Mouse (Mus musculus): Measurements from ENCODE around the gene Park7. TPM values are rescaled to one million over a fixed set of nuclear protein-coding genes. Genes with fewer than 3 reads are reported as not detected.

Park7 gene
- total and polyA plus RNA-seq, 3 experiments = 148 to 265 (median 234) TPM

- intact Hi-C loops (cut with DNase I) = no loop called here
- WGBS = 61% methylated on average over 10 of the region's 10 CpGs
Measured at GRCm38 (mm10) chr4:150950972-150951371, 36.7 kb upstream of the Park7 start.

DNA sequence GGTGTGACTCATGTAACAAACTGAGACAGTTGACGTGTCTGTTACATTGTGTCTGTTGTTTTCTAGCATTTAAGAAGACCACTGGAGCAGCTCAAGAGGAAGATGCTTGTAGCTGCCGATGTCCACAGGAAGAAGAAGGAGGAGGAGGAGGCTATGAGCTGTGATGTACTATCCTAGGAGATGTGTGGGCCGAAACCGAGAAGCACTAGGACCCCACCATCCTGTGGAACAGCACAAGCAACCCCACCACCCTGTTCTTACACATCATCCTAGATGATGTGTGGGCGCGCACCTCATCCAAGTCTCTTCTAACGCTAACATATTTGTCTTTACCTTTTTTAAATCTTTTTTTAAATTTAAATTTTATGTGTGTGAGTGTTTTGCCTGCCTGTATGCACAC is 30.5 kb upstream of the Park7 start:
- TF ChIP-seq EP300 (IDR thresholded peaks at IDR 0.05; ENCODE audit: insufficient read depth, low read depth, low read length) = no peak
- TF ChIP-seq CTCF (IDR thresholded peaks at IDR 0.05) = no peak
- no peak for DNase-seq
- H3K27ac ChIP-seq = no peak overlapping the region
- no peak overlapping the region for H3K4me3 ChIP-seq
- 0 out of 2 replicates have a peak, but pooled peaks cover 2% of the 10 kb centered on the region for H3K27me3 ChIP-seq (ENCODE audit: control insufficient read depth, insufficient read depth, low read length)
- no peaks in the 10 kb centered on the region for H3K4me1 ChIP-seq (ENCODE audit: control insufficient read depth, insufficient read depth, low read length)
- H3K9ac ChIP-seq (ENCODE audit: low read depth, low read length) = no peak overlapping the region
- H3K79me2 ChIP-seq (replicated peaks; ENCODE audit: control insufficient read depth, insufficient read depth, low read length) = no peaks in the 10 kb centered on the region
- no peaks in the 10 kb centered on the region for H3K36me3 ChIP-seq (ENCODE audit: control insufficient read depth, insufficient read depth, low read length)
- 84% methylated on average over 7 of the region's 7 CpGs for WGBS
- intact Hi-C loops (cut with DNase I) = no loop called here

More at GRCm38 (mm10) chr4:150950972-150951371, 36.7 kb upstream of the Park7 start:
- H3K4me3 ChIP-seq = no peak overlapping the region
- no peak for TF ChIP-seq EP300 (IDR thresholded peaks at IDR 0.05; ENCODE audit: insufficient read depth, low read depth, low read length)
- TF ChIP-seq CTCF (IDR thresholded peaks at IDR 0.05) = no peak
- TF ChIP-seq POLR2A (IDR thresholded peaks at IDR 0.05; ENCODE audit: insufficient read depth, low read depth, low read length) = no peak
- no peaks in the 10 kb centered on the region for H3K27me3 ChIP-seq (ENCODE audit: control insufficient read depth, insufficient read depth, low read length)
- no peaks in the 10 kb centered on the region for H3K36me3 ChIP-seq (ENCODE audit: control insufficient read depth, insufficient read depth, low read length)
- no peak for DNase-seq
- no peak overlapping the region for H3K9ac ChIP-seq (ENCODE audit: low read depth, low read length)
- no peaks in the 10 kb centered on the region for H3K79me2 ChIP-seq (replicated peaks; ENCODE audit: control insufficient read depth, insufficient read depth, low read length)
- H3K4me1 ChIP-seq (ENCODE audit: control insufficient read depth, insufficient read depth, low read length) = no peaks in the 10 kb centered on the region
- H3K27ac ChIP-seq = no peak overlapping the region

- no peak for DNase-seq
- H3K27me3 ChIP-seq (ENCODE audit: control insufficient read depth, insufficient read depth, low read length) = 0 out of 2 replicates have a peak, but pooled peaks cover 2% of the 10 kb centered on the region
- no peak overlapping the region for H3K9ac ChIP-seq (ENCODE audit: low read depth, low read length)
- 64% methylated on average over 13 of the region's 13 CpGs for WGBS
- intact Hi-C loops (cut with DNase I) = no loop called here
- H3K4me1 ChIP-seq (ENCODE audit: control insufficient read depth, insufficient read depth, low read length) = no peaks in the 10 kb centered on the region
- TF ChIP-seq EP300 (IDR thresholded peaks at IDR 0.05; ENCODE audit: insufficient read depth, low read depth, low read length) (no peak), POLR2A (IDR thresholded peaks at IDR 0.05; ENCODE audit: insufficient read depth, low read depth, low read length) (no peak), CTCF (IDR thresholded peaks at IDR 0.05) (no peak)
- H3K27ac ChIP-seq = no peak overlapping the region
- H3K36me3 ChIP-seq (ENCODE audit: control insufficient read depth, insufficient read depth, low read length) = no peaks in the 10 kb centered on the region
- H3K79me2 ChIP-seq (replicated peaks; ENCODE audit: control insufficient read depth, insufficient read depth, low read length) = no peaks in the 10 kb centered on the region
- no peak overlapping the region for H3K4me3 ChIP-seq
Measured at GRCm38 (mm10) chr4:150939991-150940651, 25.9 kb upstream of the Park7 start.

DNA sequence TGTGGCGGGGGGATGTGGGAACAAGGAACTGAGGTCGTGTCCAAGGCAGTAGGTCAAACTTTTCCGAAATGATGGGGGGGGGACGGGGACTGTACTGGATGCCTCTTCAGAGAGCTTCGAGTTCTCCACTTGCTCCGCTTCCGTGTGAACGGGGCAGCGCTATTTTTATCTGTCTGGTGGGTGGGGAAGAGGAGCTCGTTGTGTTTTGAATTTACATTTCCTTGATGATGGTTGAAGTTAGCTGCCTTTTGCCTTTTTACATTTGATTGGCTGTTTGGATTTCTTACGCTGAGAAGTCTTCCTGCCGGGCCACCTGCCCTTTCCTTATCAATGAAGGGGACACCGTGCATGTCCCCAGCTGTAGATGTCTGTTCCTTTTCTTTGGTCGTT is 23.8 kb upstream of the Park7 start:
- Histone ChIP-seq H3K27ac (no peak overlapping the region), H3K4me1 (ENCODE audit: control insufficient read depth, insufficient read depth, low read length) (no peaks in the 10 kb centered on the region), H3K79me2 (replicated peaks; ENCODE audit: control insufficient read depth, insufficient read depth, low read length) (no peaks in the 10 kb centered on the region), H3K27me3 (ENCODE audit: control insufficient read depth, insufficient read depth, low read length) (0 out of 2 replicates have a peak, but pooled peaks cover 2% of the 10 kb centered on the region), H3K9ac (ENCODE audit: low read depth, low read length) (no peak overlapping the region), H3K4me3 (no peak overlapping the region), H3K36me3 (ENCODE audit: control insufficient read depth, insufficient read depth, low read length) (no peaks in the 10 kb centered on the region)
- no peak for TF ChIP-seq CTCF (IDR thresholded peaks at IDR 0.05)
- no peak for TF ChIP-seq EP300 (IDR thresholded peaks at IDR 0.05; ENCODE audit: insufficient read depth, low read depth, low read length)
- no peak for TF ChIP-seq POLR2A (IDR thresholded peaks at IDR 0.05; ENCODE audit: insufficient read depth, low read depth, low read length)
- 12% methylated on average over 14 of the region's 14 CpGs for WGBS
- no peak for DNase-seq
- intact Hi-C loops (cut with DNase I) = no loop called here

DNA sequence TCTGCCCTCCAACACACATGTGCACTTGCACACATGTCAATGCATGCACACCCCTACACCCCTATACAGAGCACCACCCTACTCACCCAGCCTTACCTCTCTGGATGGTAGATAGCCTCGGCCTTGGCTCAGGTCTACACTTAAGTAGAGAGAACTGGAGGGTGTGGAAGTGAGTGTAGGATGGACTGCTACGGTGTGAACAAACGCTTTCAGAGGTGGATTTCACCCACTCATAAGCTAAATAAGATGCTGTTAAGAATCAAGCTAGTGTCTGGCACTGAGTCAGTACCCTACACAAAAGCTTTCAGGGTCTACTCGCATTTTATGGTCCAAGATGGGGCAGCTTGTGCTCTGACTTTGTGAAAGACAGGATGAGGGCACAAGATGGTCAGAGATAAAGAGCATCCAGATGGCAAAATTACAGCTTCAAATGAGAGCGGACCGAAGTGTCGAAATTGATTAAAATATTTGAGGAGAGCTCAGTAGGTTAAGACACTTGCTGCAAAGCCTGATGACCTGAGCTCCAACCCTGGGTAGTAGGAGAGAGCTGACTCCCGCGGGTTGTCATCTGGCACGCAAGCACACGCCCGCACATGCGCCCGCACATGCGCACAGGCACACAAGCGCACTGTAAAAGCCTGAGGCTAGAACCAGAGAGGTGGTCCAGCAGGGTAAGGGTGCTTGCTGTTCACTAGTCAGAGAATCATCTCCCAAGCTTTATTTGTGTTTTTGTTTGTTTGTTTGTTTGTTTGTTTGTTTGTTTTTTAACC is 23.2 kb upstream of the Park7 start:
- Histone ChIP-seq H3K27me3 (ENCODE audit: control insufficient read depth, insufficient read depth, low read length) (0 out of 2 replicates have a peak, but pooled peaks cover 2% of the 10 kb centered on the region), H3K9ac (ENCODE audit: low read depth, low read length) (no peak overlapping the region), H3K4me3 (no peak overlapping the region), H3K79me2 (replicated peaks; ENCODE audit: control insufficient read depth, insufficient read depth, low read length) (no peaks in the 10 kb centered on the region), H3K36me3 (ENCODE audit: control insufficient read depth, insufficient read depth, low read length) (no peaks in the 10 kb centered on the region), H3K27ac (no peak overlapping the region), H3K4me1 (ENCODE audit: control insufficient read depth, insufficient read depth, low read length) (no peaks in the 10 kb centered on the region)
- TF ChIP-seq POLR2A (IDR thresholded peaks at IDR 0.05; ENCODE audit: insufficient read depth, low read depth, low read length) (no peak), EP300 (IDR thresholded peaks at IDR 0.05; ENCODE audit: insufficient read depth, low read depth, low read length) (no peak)
- 72% methylated on average over 16 of the region's 16 CpGs for WGBS
- intact Hi-C loops (cut with DNase I) = no loop called here
- DNase-seq = peak; percentile 23 to 37

- Histone ChIP-seq H3K27ac (no peak overlapping the region), H3K79me2 (replicated peaks; ENCODE audit: control insufficient read depth, insufficient read depth, low read length) (no peaks in the 10 kb centered on the region), H3K36me3 (ENCODE audit: control insufficient read depth, insufficient read depth, low read length) (no peaks in the 10 kb centered on the region), H3K9ac (ENCODE audit: low read depth, low read length) (no peak overlapping the region), H3K4me1 (ENCODE audit: control insufficient read depth, insufficient read depth, low read length) (no peaks in the 10 kb centered on the region), H3K4me3 (no peak overlapping the region), H3K27me3 (ENCODE audit: control insufficient read depth, insufficient read depth, low read length) (no peaks in the 10 kb centered on the region)
- intact Hi-C loops (cut with DNase I) = no loop called here
- TF ChIP-seq CTCF (IDR thresholded peaks at IDR 0.05) = no peak
- TF ChIP-seq EP300 (IDR thresholded peaks at IDR 0.05; ENCODE audit: insufficient read depth, low read depth, low read length) = no peak
- no peak for TF ChIP-seq POLR2A (IDR thresholded peaks at IDR 0.05; ENCODE audit: insufficient read depth, low read depth, low read length)
- 67% methylated on average over 1 of the region's 1 CpGs for WGBS
- DNase-seq = no peak
Measured at GRCm38 (mm10) chr4:150933503-150933902, 19.3 kb upstream of the Park7 start.
